Mouse (Mus musculus): ENCODE results near the gene Adh1.

Adh1 gene

GRCm38 (mm10) chr3:138260721-138261669, at the start of gene Adh1:
Gene Adh1, plus strand, starts transcription at chr3:138260991.
- DNase-seq (ENCODE audit: low spot score) = no peak

GRCm38 (mm10) chr3:138212431-138212951, 48.3 kb upstream of the Adh1 start:
- DNase-seq (ENCODE audit: low spot score) = no peak

- no peak for DNase-seq (ENCODE audit: low spot score)
Observed at GRCm38 (mm10) chr3:138215395-138215989, 45.3 kb upstream of the Adh1 start.

GRCm38 (mm10) chr3:138216091-138216490, 44.7 kb upstream of the Adh1 start:
- no peak for DNase-seq (ENCODE audit: low spot score)

DNA sequence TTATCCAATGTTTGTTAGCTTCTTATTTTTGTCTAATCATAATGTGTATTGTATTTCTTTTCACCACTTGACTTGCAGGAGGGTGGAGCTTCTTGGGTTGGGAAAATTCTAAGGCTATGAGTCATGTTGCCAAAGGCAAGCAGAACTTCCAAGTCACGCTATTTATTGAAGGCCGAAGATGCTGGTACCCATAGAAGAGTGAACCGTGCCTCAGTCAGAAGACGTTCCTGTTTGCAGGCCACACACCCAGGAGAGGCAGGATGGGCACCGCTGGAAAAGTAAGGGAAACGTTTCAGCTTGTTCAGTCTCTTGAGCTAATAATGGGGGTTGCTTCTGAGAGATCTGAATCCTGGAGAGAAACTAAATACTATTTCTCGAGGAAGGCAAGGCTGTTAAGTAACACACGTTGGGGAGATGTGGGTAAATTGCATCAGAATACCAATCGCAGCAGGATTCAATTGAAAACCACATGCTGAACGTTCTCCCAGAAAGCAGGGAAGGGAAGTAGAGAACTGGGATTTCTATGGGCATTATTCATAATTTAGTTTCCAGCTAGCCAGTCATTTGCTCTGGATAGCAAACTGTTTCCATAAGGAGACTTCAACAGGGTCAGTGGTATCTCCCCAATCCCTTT, 43.0 kb upstream of the Adh1 start, which contains the start of gene Adh7:
Gene Adh7 (plus strand): TSS at position 130 of the 634 bp plus-strand sequence.
- no peak for DNase-seq (ENCODE audit: low spot score)

GRCm38 (mm10) chr3:138221116-138221515, 39.7 kb upstream of the Adh1 start:
- no peak for DNase-seq (ENCODE audit: low spot score)

- peak; percentile 42 for DNase-seq (ENCODE audit: low spot score)
Observed at GRCm38 (mm10) chr3:138222511-138222910, 38.3 kb upstream of the Adh1 start.

GRCm38 (mm10) chr3:138222952-138223351, 37.8 kb upstream of the Adh1 start:
- DNase-seq (ENCODE audit: low spot score) = peak; percentile 65

GRCm38 (mm10) chr3:138224363-138224954, 36.3 kb upstream of the Adh1 start:
- DNase-seq (ENCODE audit: low spot score) = peak; percentile 71

DNA sequence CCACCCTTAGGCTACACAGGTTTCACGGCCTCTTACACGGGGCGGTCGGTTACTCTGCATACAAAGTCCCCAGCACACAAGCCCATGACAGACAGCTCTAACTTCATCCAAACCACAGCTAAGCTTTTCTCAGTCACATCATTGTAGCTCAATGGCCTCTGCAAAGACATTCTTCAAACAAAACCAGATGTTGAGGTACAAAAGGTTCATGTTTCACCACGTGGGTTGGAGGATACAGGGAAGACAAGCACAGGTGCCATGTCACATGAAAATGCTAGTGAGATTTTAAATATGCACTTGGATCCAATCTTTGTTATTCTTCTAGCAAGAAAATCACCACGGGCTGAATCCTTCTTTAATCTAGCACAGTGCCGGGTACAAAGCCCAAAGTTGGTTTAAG, 35.5 kb upstream of the Adh1 start:
- DNase-seq (ENCODE audit: low spot score) = no peak

DNA sequence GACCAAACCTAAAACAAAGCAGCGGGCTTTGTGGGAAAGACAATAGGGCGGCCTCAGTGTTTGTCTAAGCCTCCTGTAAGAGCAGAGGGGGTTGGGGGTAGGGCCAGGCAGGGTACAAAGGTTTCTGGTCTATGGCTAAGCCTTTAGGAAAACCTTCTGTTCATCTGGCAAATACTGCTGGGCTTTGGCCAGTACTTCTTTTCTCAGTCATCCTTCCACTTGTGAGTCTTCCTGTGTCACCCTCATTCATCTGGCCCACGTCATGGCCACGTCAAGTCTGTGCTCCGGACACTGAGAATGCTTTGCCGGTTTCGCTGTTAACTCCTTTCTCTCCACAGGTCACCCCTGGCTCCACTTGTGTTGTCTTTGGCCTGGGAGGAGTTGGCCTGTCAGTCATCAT, 34.9 kb upstream of the Adh1 start:
- DNase-seq (ENCODE audit: low spot score) = peak; percentile 66

DNA sequence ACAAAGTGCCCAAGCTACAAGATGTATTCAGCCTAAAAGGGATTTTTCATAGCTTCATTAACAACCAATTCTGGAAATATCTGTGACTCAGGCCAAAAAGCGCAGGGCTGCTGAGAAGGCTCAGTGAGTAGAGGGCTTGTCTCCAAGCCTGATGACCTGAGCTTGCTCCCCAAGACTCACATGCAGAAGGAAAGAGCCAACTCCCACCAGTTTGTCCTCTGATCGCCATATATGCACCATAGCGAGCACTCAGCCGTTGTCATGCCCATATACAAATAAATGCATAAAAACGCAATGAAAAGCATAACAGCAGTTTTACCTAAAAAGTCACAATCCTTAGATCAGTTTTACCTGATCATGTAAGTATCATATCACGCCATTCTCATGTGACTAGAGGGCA, 34.3 kb upstream of the Adh1 start:
- no peak for DNase-seq (ENCODE audit: low spot score)

GRCm38 (mm10) chr3:138227082-138227481, 33.7 kb upstream of the Adh1 start:
- DNase-seq (ENCODE audit: low spot score) = peak; percentile 41

DNA sequence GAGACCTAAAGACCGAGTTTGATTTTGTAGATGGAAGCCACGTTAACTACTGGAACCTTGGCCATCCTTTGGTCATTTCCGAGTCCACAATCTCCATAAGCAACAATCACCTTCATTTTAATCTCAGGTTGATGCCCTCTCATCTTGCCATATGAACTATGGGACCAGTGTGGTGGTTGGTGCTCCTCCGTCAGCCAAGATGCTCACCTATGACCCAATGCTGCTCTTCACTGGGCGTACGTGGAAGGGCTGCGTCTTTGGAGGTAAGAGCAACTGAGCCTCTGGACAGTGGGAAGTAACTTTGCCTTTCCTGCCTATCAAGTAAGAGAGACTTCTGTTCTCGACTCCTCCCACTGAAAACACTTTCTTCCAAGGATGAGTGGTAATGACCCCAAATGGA, 33.0 kb upstream of the Adh1 start:
- no peak for DNase-seq (ENCODE audit: low spot score)

DNA sequence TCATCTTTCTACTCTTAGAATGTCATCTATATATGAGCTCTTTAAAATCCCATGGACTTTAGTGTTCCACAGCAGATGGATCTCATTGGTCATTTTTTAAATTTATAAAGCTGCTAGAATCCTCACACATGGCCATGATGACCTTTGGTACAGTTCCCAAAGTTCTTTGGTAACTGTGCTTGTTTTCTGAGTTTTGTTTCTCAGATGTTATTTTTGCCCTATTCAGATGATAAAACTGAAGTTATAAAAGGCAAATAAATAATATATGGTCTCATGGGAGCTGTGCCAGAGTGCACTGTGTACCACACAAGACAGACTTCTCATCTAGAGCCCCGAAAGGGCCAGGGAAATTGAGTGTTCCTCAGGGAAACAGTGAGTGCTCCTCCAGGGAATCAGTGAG, 31.3 kb upstream of the Adh1 start:
- no peak for DNase-seq (ENCODE audit: low spot score)

GRCm38 (mm10) chr3:138230266-138230665, 30.5 kb upstream of the Adh1 start:
- DNase-seq (ENCODE audit: low spot score) = no peak

- no peak for DNase-seq (ENCODE audit: low spot score)
Observed at GRCm38 (mm10) chr3:138231531-138231930, 29.3 kb upstream of the Adh1 start.

GRCm38 (mm10) chr3:138236546-138237163, 24.1 kb upstream of the Adh1 start:
- no peak for DNase-seq (ENCODE audit: low spot score)

DNA sequence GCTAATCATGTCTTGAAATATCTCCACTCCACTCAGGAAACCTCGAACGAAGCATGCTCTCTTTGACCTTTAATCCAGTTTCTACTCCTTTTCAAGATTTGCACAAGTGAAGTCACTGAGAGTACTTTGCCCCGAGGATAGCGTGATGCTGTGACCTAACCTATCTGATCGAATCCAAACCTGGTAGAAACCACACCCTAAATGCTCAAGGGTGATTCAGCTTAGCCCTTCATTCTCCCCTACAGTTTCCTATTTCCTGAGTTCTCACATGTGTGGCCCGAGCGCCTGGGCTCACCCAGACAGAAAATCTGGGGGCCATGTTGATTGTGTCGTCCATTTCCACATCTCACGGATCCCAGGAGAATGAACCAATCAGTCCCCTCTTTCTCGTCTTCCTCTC, 22.7 kb upstream of the Adh1 start:
- peak; percentile 58 for DNase-seq (ENCODE audit: low spot score)

GRCm38 (mm10) chr3:138239461-138239860, 21.3 kb upstream of the Adh1 start:
- DNase-seq (ENCODE audit: low spot score) = no peak

DNA sequence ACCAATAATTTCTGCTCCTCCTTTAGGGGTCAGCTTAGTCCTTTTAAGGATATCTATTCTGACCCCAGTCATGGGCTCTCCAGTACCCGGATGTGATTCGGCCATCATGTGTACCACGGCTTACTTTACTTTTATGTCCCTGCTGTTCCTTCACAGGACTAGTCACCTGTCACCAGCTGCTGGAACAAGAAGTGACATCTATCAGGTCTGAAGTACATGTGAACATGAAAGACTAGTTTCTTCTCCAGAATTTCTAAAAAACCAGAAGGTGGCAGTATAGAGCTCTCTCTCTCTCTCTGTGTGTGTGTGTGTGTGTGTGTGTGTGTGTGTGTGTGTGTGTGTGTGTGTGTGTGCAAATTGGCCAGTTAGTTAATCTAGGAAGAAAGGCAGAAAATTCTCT, 20.4 kb upstream of the Adh1 start:
- DNase-seq (ENCODE audit: low spot score) = no peak

GRCm38 (mm10) chr3:138240942-138241341, 19.8 kb upstream of the Adh1 start:
- no peak for DNase-seq (ENCODE audit: low spot score)
